Mouse (Mus musculus): ENCODE data around the gene Amh. TPM values are rescaled to one million over a fixed set of nuclear protein-coding genes. Genes with fewer than 3 reads are reported as not detected.

Gene Amh
- polyA plus RNA-seq (2015; fragmentation: Illumina TruSeq; extraction: RNeasy Lipid Tissue Mini Kit (QIAGEN cat#74804); ENCODE audit: insufficient read depth, low read depth, low replicate concordance) = not detected

DNA sequence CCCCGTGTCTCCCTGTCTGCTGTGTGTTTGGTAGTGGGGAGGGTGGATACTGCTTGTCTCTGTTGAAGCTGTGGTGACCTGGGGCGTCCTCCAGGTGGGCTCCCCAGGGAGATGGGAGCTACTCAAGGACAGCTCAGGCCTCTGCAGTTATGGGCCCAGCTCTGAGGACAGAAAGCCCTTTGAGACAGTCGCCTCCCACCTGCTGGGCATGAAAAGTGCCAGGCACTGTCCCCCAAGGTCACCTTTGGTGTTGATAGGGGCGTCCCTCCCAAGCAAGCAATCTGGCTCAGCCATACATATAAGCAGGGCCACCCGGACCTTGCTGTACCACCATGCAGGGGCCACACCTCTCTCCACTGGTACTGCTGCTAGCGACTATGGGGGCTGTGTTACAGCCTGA is at the start of gene Amh:
Gene Amh, plus strand, starts transcription at position 328 of the 400 bp plus-strand sequence.

DNA sequence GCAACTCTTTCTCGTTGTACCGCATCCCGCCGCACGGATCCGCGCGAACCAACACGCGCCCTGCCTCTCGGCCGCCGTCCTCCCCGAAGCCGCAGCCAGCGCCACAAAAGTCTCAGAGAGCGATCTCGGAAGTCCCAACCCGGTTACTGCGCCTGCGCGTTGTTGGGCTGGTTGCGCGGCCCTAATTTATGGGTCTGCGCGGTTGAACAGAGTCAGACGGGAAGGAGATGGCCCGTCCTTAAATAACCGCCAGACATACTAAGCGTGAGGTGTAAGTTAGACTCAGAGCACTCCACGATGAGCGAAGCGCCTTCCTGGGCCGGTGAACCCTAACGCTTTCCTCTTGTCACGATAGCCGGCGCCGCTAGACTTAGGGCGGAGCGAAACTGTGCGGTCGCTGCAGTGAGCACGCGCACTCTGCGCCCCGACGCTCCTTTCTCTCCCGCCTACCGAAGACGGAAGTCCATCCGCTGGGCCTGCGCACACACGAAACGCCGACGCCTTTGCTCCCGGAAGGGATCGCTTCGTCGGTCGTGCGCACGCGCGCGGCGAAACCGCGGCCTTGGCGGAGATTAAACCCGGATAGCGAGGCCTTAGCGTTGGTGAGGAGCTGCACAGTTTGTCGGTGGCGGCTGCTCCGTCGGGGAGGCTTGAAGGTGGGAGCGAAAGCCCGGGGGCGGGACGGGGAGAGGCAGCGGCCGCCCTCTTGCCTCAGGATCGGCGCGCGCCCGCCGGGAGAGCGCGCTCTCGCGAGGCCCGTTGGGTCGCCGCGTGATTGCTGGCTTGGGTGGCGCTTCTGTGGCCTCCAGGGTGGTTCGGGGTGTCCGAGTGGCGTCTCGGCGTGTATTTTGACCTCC is 6.7 kb upstream of the Amh start, which contains the start of the genes Sf3a2 and Plekhj1:
Gene Sf3a2, plus strand, starts transcription at position 49 of the 857 bp plus-strand sequence.
Gene Plekhj1, minus strand, starts transcription at position 477 of the 857 bp plus-strand sequence.

DNA sequence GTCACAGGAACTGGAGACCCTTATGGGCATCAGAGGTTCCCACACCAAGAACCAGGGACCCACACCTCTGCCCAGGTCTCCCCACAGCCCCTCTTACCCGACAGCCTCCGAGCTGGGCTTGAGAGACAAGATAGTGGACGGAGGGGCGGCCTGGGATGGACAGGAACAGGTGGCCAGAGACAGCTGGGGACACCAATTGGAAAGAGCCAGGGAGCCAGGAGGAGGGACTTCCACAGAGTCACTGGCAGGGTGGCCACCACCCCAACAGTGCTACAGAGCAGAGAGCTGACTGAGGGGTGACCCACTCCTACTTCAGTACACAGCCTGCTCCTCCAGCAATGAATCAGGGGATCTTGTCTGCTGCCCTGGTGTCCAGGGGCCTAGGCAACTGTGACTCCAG is 8.3 kb downstream of the Amh start, which contains the start of gene Jsrp1:
Gene Jsrp1, minus strand, starts transcription at position 133 of the 400 bp plus-strand sequence.

DNA sequence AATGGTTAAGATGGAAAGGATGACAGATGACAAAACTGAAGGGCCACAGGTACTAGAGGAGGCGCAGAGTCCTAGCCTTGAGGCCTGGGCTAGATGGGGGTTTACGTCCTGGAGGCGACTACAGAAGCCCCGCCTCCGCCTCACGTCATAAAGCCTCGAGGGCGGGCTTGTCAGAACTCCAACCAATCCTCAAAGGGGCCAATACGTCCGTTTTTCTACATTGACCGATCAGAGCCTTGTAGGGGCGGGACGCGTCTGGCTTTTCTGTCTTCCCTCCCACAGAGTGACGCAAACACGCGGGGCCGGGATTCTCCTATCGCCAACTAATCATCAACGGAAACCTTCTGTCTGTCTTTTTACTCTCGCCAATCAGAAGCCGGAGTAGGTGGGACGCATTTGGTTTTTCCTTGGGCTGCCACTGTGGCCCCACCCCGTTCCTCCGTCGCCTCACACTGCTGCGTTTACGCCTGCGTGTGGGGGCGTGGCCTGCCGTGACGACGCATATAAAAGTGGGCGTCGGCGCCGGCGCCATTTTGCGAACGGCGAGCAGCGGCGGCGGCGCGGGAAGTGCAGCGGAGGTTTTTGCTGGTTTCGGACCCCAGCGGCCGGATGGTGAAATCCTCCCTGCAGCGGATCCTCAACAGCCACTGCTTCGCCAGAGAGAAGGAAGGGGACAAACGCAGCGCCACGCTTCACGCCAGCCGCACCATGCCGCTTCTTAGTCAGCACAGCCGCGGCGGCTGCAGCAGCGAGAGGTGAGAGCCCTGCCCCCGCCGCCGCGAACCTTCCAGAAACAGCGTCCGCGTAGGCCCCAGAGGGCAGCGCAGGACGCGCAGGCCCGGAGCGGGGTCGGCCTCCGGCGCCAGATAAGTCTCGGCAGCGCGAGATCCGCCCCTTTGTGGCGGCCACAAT is 21.4 kb downstream of the Amh start, which contains the start of gene Oaz1:
Gene Oaz1, plus strand, starts transcription at position 506 of the 912 bp plus-strand sequence.

DNA sequence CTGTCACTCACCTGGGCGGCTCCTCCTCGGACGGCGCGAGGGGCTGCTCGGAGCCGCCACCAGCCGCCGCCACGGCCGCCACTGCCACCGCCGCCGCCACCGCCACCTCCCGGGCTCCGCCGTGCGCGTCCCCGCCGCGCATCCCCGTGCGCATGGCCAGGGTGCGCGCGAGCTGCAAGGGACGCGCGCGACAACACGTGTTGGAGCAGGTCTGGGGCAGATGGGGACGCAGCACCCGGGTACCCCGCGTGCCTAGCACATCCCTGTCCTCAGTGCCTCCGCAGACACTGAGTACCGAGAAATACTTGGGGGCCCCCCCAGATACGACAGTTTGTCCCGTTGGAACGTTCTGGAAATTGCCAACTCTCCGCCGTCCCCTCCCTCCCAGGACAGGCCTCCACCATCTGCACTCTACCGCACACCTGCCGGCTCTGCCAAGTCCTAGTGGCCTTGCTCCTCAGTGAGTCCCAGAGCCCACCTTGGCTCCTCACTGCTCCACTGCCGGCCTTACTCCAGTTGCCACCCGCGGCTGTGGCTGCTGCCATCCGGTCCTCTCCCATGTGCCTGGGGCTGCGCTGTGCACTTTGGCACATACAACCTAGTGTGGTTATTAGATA is 39.0 kb downstream of the Amh start, which contains the start of gene Lingo3:
Gene Lingo3, minus strand, starts transcription at position 109 of the 617 bp plus-strand sequence.

DNA sequence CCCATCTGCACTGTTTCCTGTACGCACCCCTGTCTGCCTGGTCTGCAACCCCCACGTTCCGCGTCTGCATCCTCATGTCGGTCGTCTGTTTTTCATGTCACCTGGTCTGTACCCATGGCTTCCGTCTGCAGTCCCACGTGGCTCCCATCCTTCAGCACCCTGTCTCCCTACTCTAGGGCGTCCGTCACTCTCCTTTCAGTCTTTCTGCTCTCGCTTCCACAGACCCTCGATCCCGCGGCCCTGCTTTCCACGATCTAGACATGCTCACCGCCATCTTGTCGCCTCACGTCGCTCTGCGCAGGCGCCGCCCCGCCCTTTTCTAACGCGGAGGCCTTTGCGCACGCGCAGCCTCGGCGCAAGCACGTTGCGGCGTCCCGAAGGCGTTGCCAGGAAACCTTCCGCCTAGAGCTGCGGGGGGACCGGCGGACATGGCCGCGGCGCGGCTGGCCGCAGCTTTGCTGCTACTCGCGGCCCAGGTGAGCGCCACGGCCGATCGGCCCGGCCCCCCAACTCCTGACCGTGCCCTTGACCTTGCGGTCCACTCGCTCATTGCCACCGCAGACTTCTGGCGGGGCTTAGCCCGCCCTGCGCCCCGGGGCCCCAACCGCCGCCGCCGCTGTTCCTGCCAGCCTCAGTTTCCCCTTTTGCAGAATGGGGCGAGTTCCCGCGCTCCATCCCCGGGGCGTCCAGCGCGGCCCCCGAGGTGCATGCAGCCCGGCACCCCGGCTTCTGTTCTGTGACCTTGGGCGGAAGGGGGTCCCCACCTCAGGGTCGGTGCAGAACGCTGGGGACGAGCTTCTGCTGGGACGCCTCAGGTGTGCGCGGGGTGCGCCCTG is 50.1 kb downstream of the Amh start, which contains the start of the genes Lsm7 and Sppl2b:
Gene Lsm7, minus strand, starts transcription at position 297 of the 836 bp plus-strand sequence.
Gene Sppl2b, plus strand, starts transcription at position 363 of the 836 bp plus-strand sequence.

Other genes with a start within 250 kb of the Amh start
- 6.7 TPM for gene Rexo1, start 243.7 kb upstream of the Amh start, polyA plus RNA-seq (2015; fragmentation: Illumina TruSeq; extraction: RNeasy Lipid Tissue Mini Kit (QIAGEN cat#74804); ENCODE audit: insufficient read depth, low read depth, low replicate concordance)
- 3.2 TPM for gene Klf16, start 227.9 kb upstream of the Amh start, polyA plus RNA-seq (2015; fragmentation: Illumina TruSeq; extraction: RNeasy Lipid Tissue Mini Kit (QIAGEN cat#74804); ENCODE audit: insufficient read depth, low read depth, low replicate concordance)
- gene Abhd17a, start 214.9 kb upstream of the Amh start, polyA plus RNA-seq (2015; fragmentation: Illumina TruSeq; extraction: RNeasy Lipid Tissue Mini Kit (QIAGEN cat#74804); ENCODE audit: insufficient read depth, low read depth, low replicate concordance) = 20.8 TPM
- gene Scamp4, start 202.4 kb upstream of the Amh start, polyA plus RNA-seq (2015; fragmentation: Illumina TruSeq; extraction: RNeasy Lipid Tissue Mini Kit (QIAGEN cat#74804); ENCODE audit: insufficient read depth, low read depth, low replicate concordance) = 17.1 TPM
- not detected for gene Adat3, start 202.4 kb upstream of the Amh start, polyA plus RNA-seq (2015; fragmentation: Illumina TruSeq; extraction: RNeasy Lipid Tissue Mini Kit (QIAGEN cat#74804); ENCODE audit: insufficient read depth, low read depth, low replicate concordance)
- gene Gm49322, start 199.2 kb upstream of the Amh start, polyA plus RNA-seq (2015; fragmentation: Illumina TruSeq; extraction: RNeasy Lipid Tissue Mini Kit (QIAGEN cat#74804); ENCODE audit: insufficient read depth, low read depth, low replicate concordance) = 1.0 TPM
- 47.7 TPM for gene Csnk1g2, start 182.4 kb upstream of the Amh start, polyA plus RNA-seq (2015; fragmentation: Illumina TruSeq; extraction: RNeasy Lipid Tissue Mini Kit (QIAGEN cat#74804); ENCODE audit: insufficient read depth, low read depth, low replicate concordance)
- 7.6 TPM for gene Btbd2, start 148.2 kb upstream of the Amh start, polyA plus RNA-seq (2015; fragmentation: Illumina TruSeq; extraction: RNeasy Lipid Tissue Mini Kit (QIAGEN cat#74804); ENCODE audit: insufficient read depth, low read depth, low replicate concordance)
- gene Mknk2, start 127.1 kb upstream of the Amh start, polyA plus RNA-seq (2015; fragmentation: Illumina TruSeq; extraction: RNeasy Lipid Tissue Mini Kit (QIAGEN cat#74804); ENCODE audit: insufficient read depth, low read depth, low replicate concordance) = 15.8 TPM
- gene Mob3a, start 103.3 kb upstream of the Amh start, polyA plus RNA-seq (2015; fragmentation: Illumina TruSeq; extraction: RNeasy Lipid Tissue Mini Kit (QIAGEN cat#74804); ENCODE audit: insufficient read depth, low read depth, low replicate concordance) = 3.8 TPM
- 24.6 TPM for gene Izumo4, start 103.1 kb upstream of the Amh start, polyA plus RNA-seq (2015; fragmentation: Illumina TruSeq; extraction: RNeasy Lipid Tissue Mini Kit (QIAGEN cat#74804); ENCODE audit: insufficient read depth, low read depth, low replicate concordance)
- gene Ap3d1, start 63.0 kb upstream of the Amh start, polyA plus RNA-seq (2015; fragmentation: Illumina TruSeq; extraction: RNeasy Lipid Tissue Mini Kit (QIAGEN cat#74804); ENCODE audit: insufficient read depth, low read depth, low replicate concordance) = 48.4 TPM
- gene Dot1l, start 50.0 kb upstream of the Amh start, polyA plus RNA-seq (2015; fragmentation: Illumina TruSeq; extraction: RNeasy Lipid Tissue Mini Kit (QIAGEN cat#74804); ENCODE audit: insufficient read depth, low read depth, low replicate concordance) = 7.8 TPM
- 9.5 TPM for gene Sf3a2, start 7.0 kb upstream of the Amh start, polyA plus RNA-seq (2015; fragmentation: Illumina TruSeq; extraction: RNeasy Lipid Tissue Mini Kit (QIAGEN cat#74804); ENCODE audit: insufficient read depth, low read depth, low replicate concordance)
- 17.7 TPM for gene Plekhj1, start 6.6 kb upstream of the Amh start, polyA plus RNA-seq (2015; fragmentation: Illumina TruSeq; extraction: RNeasy Lipid Tissue Mini Kit (QIAGEN cat#74804); ENCODE audit: insufficient read depth, low read depth, low replicate concordance)
- not detected for gene Jsrp1, start 8.3 kb downstream of the Amh start, polyA plus RNA-seq (2015; fragmentation: Illumina TruSeq; extraction: RNeasy Lipid Tissue Mini Kit (QIAGEN cat#74804); ENCODE audit: insufficient read depth, low read depth, low replicate concordance)
- 185 TPM for gene Oaz1, start 21.4 kb downstream of the Amh start, polyA plus RNA-seq (2015; fragmentation: Illumina TruSeq; extraction: RNeasy Lipid Tissue Mini Kit (QIAGEN cat#74804); ENCODE audit: insufficient read depth, low read depth, low replicate concordance)
- gene Lingo3, start 38.8 kb downstream of the Amh start, polyA plus RNA-seq (2015; fragmentation: Illumina TruSeq; extraction: RNeasy Lipid Tissue Mini Kit (QIAGEN cat#74804); ENCODE audit: insufficient read depth, low read depth, low replicate concordance) = not detected
- gene Lsm7, start 50.0 kb downstream of the Amh start, polyA plus RNA-seq (2015; fragmentation: Illumina TruSeq; extraction: RNeasy Lipid Tissue Mini Kit (QIAGEN cat#74804); ENCODE audit: insufficient read depth, low read depth, low replicate concordance) = 38.7 TPM
- 7.9 TPM for gene Sppl2b, start 50.0 kb downstream of the Amh start, polyA plus RNA-seq (2015; fragmentation: Illumina TruSeq; extraction: RNeasy Lipid Tissue Mini Kit (QIAGEN cat#74804); ENCODE audit: insufficient read depth, low read depth, low replicate concordance)
- gene Tmprss9, start 66.6 kb downstream of the Amh start, polyA plus RNA-seq (2015; fragmentation: Illumina TruSeq; extraction: RNeasy Lipid Tissue Mini Kit (QIAGEN cat#74804); ENCODE audit: insufficient read depth, low read depth, low replicate concordance) = not detected
- 31.2 TPM for gene Timm13, start 95.7 kb downstream of the Amh start, polyA plus RNA-seq (2015; fragmentation: Illumina TruSeq; extraction: RNeasy Lipid Tissue Mini Kit (QIAGEN cat#74804); ENCODE audit: insufficient read depth, low read depth, low replicate concordance)
- 2.3 TPM for gene Lmnb2, start 113.0 kb downstream of the Amh start, polyA plus RNA-seq (2015; fragmentation: Illumina TruSeq; extraction: RNeasy Lipid Tissue Mini Kit (QIAGEN cat#74804); ENCODE audit: insufficient read depth, low read depth, low replicate concordance)
- gene Gadd45b, start 124.8 kb downstream of the Amh start, polyA plus RNA-seq (2015; fragmentation: Illumina TruSeq; extraction: RNeasy Lipid Tissue Mini Kit (QIAGEN cat#74804); ENCODE audit: insufficient read depth, low read depth, low replicate concordance) = 4.3 TPM
- gene Gng7, start 209.7 kb downstream of the Amh start, polyA plus RNA-seq (2015; fragmentation: Illumina TruSeq; extraction: RNeasy Lipid Tissue Mini Kit (QIAGEN cat#74804); ENCODE audit: insufficient read depth, low read depth, low replicate concordance) = 1.4 TPM
- gene Diras1, start 220.4 kb downstream of the Amh start, polyA plus RNA-seq (2015; fragmentation: Illumina TruSeq; extraction: RNeasy Lipid Tissue Mini Kit (QIAGEN cat#74804); ENCODE audit: insufficient read depth, low read depth, low replicate concordance) = not detected
- gene Slc39a3, start 232.2 kb downstream of the Amh start, polyA plus RNA-seq (2015; fragmentation: Illumina TruSeq; extraction: RNeasy Lipid Tissue Mini Kit (QIAGEN cat#74804); ENCODE audit: insufficient read depth, low read depth, low replicate concordance) = 5.1 TPM

All from pancreas, adult 10 weeks (tissue).